Mouse (Mus musculus) small intestine, adult 2 months (tissue): Measurements from ENCODE around the gene Msmo1. TPM values are rescaled to one million over a fixed set of nuclear protein-coding genes. Genes with fewer than 3 reads are reported as not detected.

ENCODE experiments used
- H3K27ac ChIP-seq: fragments of 200-500 bp; 2 replicates; pipeline ENCODE4 v1.5.1; 2012; ENCODE audit warnings: low read depth, low read length, control low read depth, inconsistent platforms; ENCODE audit not compliant: insufficient read depth
- H3K27me3 ChIP-seq: fragments of 200-500 bp; 2 replicates; pipeline ENCODE4 v1.6.1; 2012; ENCODE audit warnings: mild to moderate bottlenecking, moderate library complexity, low read length, inconsistent platforms; ENCODE audit not compliant: control insufficient read depth, insufficient read depth
- H3K36me3 ChIP-seq: fragments of 200-500 bp; 2 replicates; pipeline ENCODE4 v1.6.1; 2012; ENCODE audit warnings: mild to moderate bottlenecking, low read length, control low read depth, inconsistent platforms; ENCODE audit not compliant: control insufficient read depth, insufficient read depth
- H3K4me1 ChIP-seq: fragments of 200-500 bp; 2 replicates; pipeline ENCODE4 v1.6.1; 2012; ENCODE audit warnings: low read length, inconsistent platforms, mixed read lengths; ENCODE audit not compliant: control insufficient read depth, insufficient read depth, insufficient read length
- H3K4me3 ChIP-seq: fragments of 200-500 bp; 2 replicates; pipeline ENCODE4 v1.5.1; 2012; ENCODE audit warnings: low read depth, mild to moderate bottlenecking, control low read depth, inconsistent platforms, low read length, moderate library complexity
- CTCF ChIP-seq: fragments of 200-500 bp; IDR thresholded peaks from 2 replicates; pipeline ENCODE4 v1.5.1; 2012; ENCODE audit warnings: low read depth, mild to moderate bottlenecking, control low read depth, inconsistent platforms, low read length, moderate library complexity, mixed read lengths; ENCODE audit not compliant: insufficient replicate concordance, insufficient read length; ENCODE audit errors: extremely low read depth
- POLR2A ChIP-seq: fragments of 200-500 bp; IDR thresholded peaks from 2 replicates; pipeline ENCODE4 v1.6.1; 2012; ENCODE audit warnings: low read depth, mild to moderate bottlenecking, control low read depth, inconsistent platforms, low read length, moderate library complexity
- WGBS: fragments of 180-500 bp; shearing (Covaris S2); methylation state at CpG from one replicate; pipeline ENCODE4 v1.1.7; 2018; 5-methylcytosine and 5-hydroxymethylcytosine counted together
- polyA plus RNA-seq: library from polyadenylated mRNA; depleted of rRNA; stranded (reverse); fragments of >200 nt; gene quantifications from 2 replicates; pipeline ENCODE4 v1.2.3, GENCODE M21; 2012

The Msmo1 gene
- polyA plus RNA-seq, 1 experiment, result 6.3 TPM

GRCm38 (mm10) chr8:64717868-64718267 lies 15.7 kb downstream of the Msmo1 start:
- 92% methylated on average over 7 of the region's 7 CpGs for WGBS
- TF ChIP-seq POLR2A (no peak), CTCF (no peak)
- Histone ChIP-seq H3K4me3 (no peak overlapping the region), H3K27me3 (no peaks in the 10 kb centered on the region), H3K36me3 (peaks cover 48% of the 10 kb centered on the region), H3K4me1 (no peaks in the 10 kb centered on the region), H3K27ac (no peak overlapping the region)

GRCm38 (mm10) chr8:64712499-64712898 lies 21.1 kb downstream of the Msmo1 start:
- H3K4me3 ChIP-seq, result no peak overlapping the region
- 84% methylated on average over 7 of the region's 7 CpGs for whole genome bisulfite sequencing
- TF ChIP-seq POLR2A (no peak), CTCF (no peak)
- no peaks in the 10 kb centered on the region for H3K4me1 ChIP-seq
- H3K27ac ChIP-seq, result no peak overlapping the region
- H3K27me3 ChIP-seq, result no peaks in the 10 kb centered on the region
- H3K36me3 ChIP-seq, result peaks cover 10% of the 10 kb centered on the region

GRCm38 (mm10) chr8:64711544-64711943 lies 22.0 kb downstream of the Msmo1 start:
- Histone ChIP-seq H3K4me1 (no peaks in the 10 kb centered on the region), H3K4me3 (no peak overlapping the region), H3K27ac (no peak overlapping the region), H3K27me3 (no peaks in the 10 kb centered on the region), H3K36me3 (peaks cover 2% of the 10 kb centered on the region; the same call in 1 of the 2 replicates)
- TF ChIP-seq CTCF (no peak), POLR2A (no peak)
- WGBS, result 10% methylated on average over 1 of the region's 1 CpGs

- TF ChIP-seq POLR2A, result no peak
- no peak for TF ChIP-seq CTCF
- Histone ChIP-seq H3K4me1 (no peaks in the 10 kb centered on the region), H3K27ac (no peak overlapping the region), H3K4me3 (no peak overlapping the region), H3K27me3 (no peaks in the 10 kb centered on the region), H3K36me3 (no peaks in the 10 kb centered on the region)
These were observed 26.1 kb downstream of the Msmo1 start for GRCm38 (mm10) chr8:64707481-64707880.

- H3K27me3 ChIP-seq, result no peaks in the 10 kb centered on the region
- H3K4me1 ChIP-seq, result no peaks in the 10 kb centered on the region
- H3K27ac ChIP-seq, result no peak overlapping the region
- TF ChIP-seq POLR2A (no peak), CTCF (no peak)
- H3K4me3 ChIP-seq, result no peak overlapping the region
- WGBS, result 73% methylated on average over 1 of the region's 1 CpGs
- H3K36me3 ChIP-seq, result no peaks in the 10 kb centered on the region
These were observed 30.4 kb downstream of the Msmo1 start for GRCm38 (mm10) chr8:64703191-64703590.

GRCm38 (mm10) chr8:64692651-64693201 lies 40.9 kb downstream of the Msmo1 start, which contains the start of gene Cpe:
TSS of gene Cpe (minus strand) at chr8:64693054.
- TF ChIP-seq POLR2A (no peak), CTCF (peak; percentile 11; the same call in 1 of the 2 replicates)
- H3K4me3 ChIP-seq, result peak within 1 kb of the TSS; percentile 58
- no peaks in the 10 kb centered on the region for H3K36me3 ChIP-seq
- WGBS, result 1% methylated on average over 54 of the region's 54 CpGs
- no peak within 1 kb of the TSS for H3K27ac ChIP-seq
- H3K27me3 ChIP-seq, result peaks cover 11% of the 10 kb centered on the region
- peaks cover 3% of the 10 kb centered on the region; the same call in 1 of the 2 replicates for H3K4me1 ChIP-seq

GRCm38 (mm10) chr8:64691591-64692401 lies 41.8 kb downstream of the Msmo1 start:
- WGBS, result 34% methylated on average over 16 of the region's 16 CpGs
- Histone ChIP-seq H3K27ac (no peak overlapping the region), H3K4me1 (peaks cover 3% of the 10 kb centered on the region; the same call in 1 of the 2 replicates), H3K4me3 (peak overlapping the region; percentile 58; the same call in 1 of the 2 replicates), H3K27me3 (peaks cover 11% of the 10 kb centered on the region), H3K36me3 (no peaks in the 10 kb centered on the region)
- no peak for TF ChIP-seq POLR2A
- TF ChIP-seq CTCF, result no peak
